Mouse (Mus musculus) heart, postnatal 36 days (tissue): Measurements from ENCODE around the gene Tmem108. TPM values are rescaled to one million over a fixed set of nuclear protein-coding genes. Genes with fewer than 3 reads are reported as not detected.

Source experiments
- total RNA-seq, 2 experiments: library from RNA; stranded (reverse); gene quantifications; 2 replicates each; pipeline ENCODE4 v1.2.3; 2021

Tmem108 gene
- total RNA-seq, 2 experiments from 2014 or later: 3.7 to 5.7 TPM

Other genes starting within 250 kb of the Tmem108 start
- gene Nphp3, start 240.7 kb upstream of the Tmem108 start, total RNA-seq: 1 to 10 TPM; 1.6 to 2.7 TPM